Mouse (Mus musculus) intestine, embryonic 14.5 days (tissue): Measurements from ENCODE around the gene Fcgbp. TPM values are rescaled to one million over a fixed set of nuclear protein-coding genes. Genes with fewer than 3 reads are reported as not detected.
A peak's percentile ranks its signal among the peaks of the same experiment; 100 is the strongest.

ENCODE experiments used
- ATAC-seq: fragments of 200-750 bp; cut with Nextera tagmentation; replicated peaks from 2 replicates; pipeline ENCODE4 v1.8.0; 2017; ENCODE audit warnings: low read depth, moderate number of reproducible peaks, moderate TSS enrichment, moderate library complexity; ENCODE audit not compliant: low FRiP score, low TSS enrichment
- DNase-seq: peaks from one replicate; pipeline ENCODE4 v3.0.0-alpha.2; 2018; ENCODE audit warnings: low spot score
- H3K27ac ChIP-seq: fragments of 300-500 bp; sonication (generic); 2 replicates; pipeline ENCODE4 v1.5.1; 2014; ENCODE audit warnings: low read depth, mild to moderate bottlenecking, control low read depth
- H3K27me3 ChIP-seq: fragments of 300-500 bp; sonication (generic); replicated peaks from 2 replicates; pipeline ENCODE4 v1.6.1; 2014; ENCODE audit warnings: low read length, control low read depth; ENCODE audit not compliant: control insufficient read depth, insufficient read depth
- H3K36me3 ChIP-seq: fragments of 300-500 bp; sonication (generic); 2 replicates; pipeline ENCODE4 v1.6.1; 2014; ENCODE audit warnings: low read length, control low read depth; ENCODE audit not compliant: control insufficient read depth, insufficient read depth
- H3K4me1 ChIP-seq: fragments of 300-500 bp; sonication (generic); replicated peaks from 2 replicates; pipeline ENCODE4 v1.6.1; 2014; ENCODE audit warnings: low read length, control low read depth, mixed read lengths; ENCODE audit not compliant: control insufficient read depth, insufficient read depth
- H3K4me2 ChIP-seq: fragments of 300-500 bp; sonication (generic); 2 replicates; pipeline ENCODE4 v1.6.1; 2014; ENCODE audit warnings: low read length
- H3K4me3 ChIP-seq: fragments of 300-500 bp; sonication (generic); 2 replicates; pipeline ENCODE4 v1.5.1; 2014; ENCODE audit warnings: low read depth, low read length, control low read depth, mixed read lengths
- H3K9ac ChIP-seq: fragments of 300-500 bp; sonication (generic); 2 replicates; pipeline ENCODE4 v1.6.1; 2014; ENCODE audit warnings: mild to moderate bottlenecking, low read length
- H3K9me3 ChIP-seq: fragments of 300-500 bp; sonication (generic); 2 replicates; pipeline ENCODE4 v1.6.1; 2016; ENCODE audit warnings: low read length, control low read depth; ENCODE audit not compliant: control insufficient read depth
- WGBS: fragments of 180-500 bp; shearing (Covaris S2); extraction: QIAGEN DNeasy Blood & Tissue Kit; methylation state at CpG from one replicate; pipeline ENCODE4 v1.1.7; 2014; 5-methylcytosine and 5-hydroxymethylcytosine counted together
- polyA plus RNA-seq: library from polyadenylated mRNA; unstranded; fragments of >200 nt; fragmentation: Nextera tagmentation; extraction: Ambion mirVana; gene quantifications from 2 replicates; pipeline ENCODE4 v1.2.1, GENCODE M21; 2014

Fcgbp gene
- 16.0 and 46.1 TPM in 2 replicates for polyA plus RNA-seq

DNA sequence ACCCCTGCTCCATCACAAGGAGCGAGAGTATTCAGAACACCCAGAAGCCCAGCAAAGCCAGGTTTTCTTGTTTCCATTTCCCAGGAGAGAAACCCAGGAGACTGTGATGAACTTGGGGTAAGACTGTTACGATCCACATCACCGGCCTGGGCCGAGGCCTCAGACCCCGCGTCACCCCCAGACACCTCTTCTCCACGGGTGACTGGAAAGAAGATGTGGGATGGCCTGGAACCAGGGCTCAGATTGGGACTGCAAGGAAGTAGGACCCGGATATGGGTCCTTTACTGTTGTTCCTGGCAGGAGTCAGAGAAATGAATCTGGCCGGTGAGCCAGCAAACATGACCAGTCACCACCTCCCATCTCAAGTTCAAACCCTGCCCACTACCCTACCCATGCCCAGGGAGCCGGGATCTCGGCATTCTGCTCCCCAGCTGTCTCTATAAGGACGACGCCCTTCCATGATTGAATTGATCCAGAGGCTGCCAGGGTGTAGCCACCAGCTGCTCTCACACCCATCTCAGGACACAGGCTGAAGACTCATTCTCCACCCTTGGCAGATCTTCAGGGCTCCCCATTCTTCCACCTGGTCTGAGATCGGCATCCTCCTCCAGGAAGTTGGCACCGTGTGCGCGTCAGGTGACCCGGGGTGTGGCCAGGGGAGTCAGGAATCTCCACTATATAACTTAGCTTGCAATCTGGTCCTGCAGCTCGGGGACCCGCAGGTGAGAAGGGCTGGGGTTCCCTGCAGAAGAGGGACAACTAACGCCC, at the start of gene Fcgbp:
Gene Fcgbp, plus strand, starts transcription at position 706 of the 768 bp plus-strand sequence.
- no peaks in the 10 kb centered on the region for H3K4me1 ChIP-seq
- WGBS = 84% methylated on average over 21 of the region's 21 CpGs
- H3K27ac ChIP-seq = no peak within 1 kb of the TSS
- DNase-seq (no peak), ATAC-seq (no peak; the same call in 1 of the 2 replicates)
- no peaks in the 10 kb centered on the region for H3K27me3 ChIP-seq
- H3K36me3 ChIP-seq = no peaks in the 10 kb centered on the region
- no peak within 1 kb of the TSS for H3K4me3 ChIP-seq
- H3K4me2 ChIP-seq = no peak within 1 kb of the TSS
- no peaks in the 10 kb centered on the region for H3K9me3 ChIP-seq
- no peak within 1 kb of the TSS for H3K9ac ChIP-seq

DNA sequence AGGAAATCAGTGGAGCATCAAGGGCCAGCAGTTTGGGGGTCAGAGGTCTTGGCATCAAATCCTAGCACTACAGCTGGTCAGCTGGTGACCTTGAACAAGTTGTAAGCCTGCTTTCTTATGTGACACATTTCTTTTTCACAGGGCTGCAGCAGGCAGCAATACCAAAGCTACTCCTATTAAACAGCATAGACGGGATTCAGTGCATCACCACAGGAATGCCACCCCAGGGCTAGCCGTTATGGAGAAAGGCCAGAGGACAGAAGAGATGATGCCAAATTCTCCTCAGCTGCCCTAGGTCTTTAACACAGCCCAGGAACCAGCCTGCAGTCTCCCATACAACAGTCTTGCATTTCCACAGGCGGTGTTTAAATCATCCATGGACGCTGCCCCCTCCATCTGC, 26.5 kb upstream of the Fcgbp start:
- no peak overlapping the region for H3K9ac ChIP-seq
- peaks cover 82% of the 10 kb centered on the region for H3K36me3 ChIP-seq
- H3K27ac ChIP-seq = no peak overlapping the region
- no peaks in the 10 kb centered on the region for H3K9me3 ChIP-seq
- H3K4me2 ChIP-seq = no peak overlapping the region
- H3K4me1 ChIP-seq = peaks cover 5% of the 10 kb centered on the region; the same call in 1 of the 2 replicates
- H3K4me3 ChIP-seq = no peak overlapping the region
- DNase-seq (no peak), ATAC-seq (no peak)
- no peaks in the 10 kb centered on the region for H3K27me3 ChIP-seq
- WGBS = 89% methylated on average over 4 of the region's 4 CpGs

DNA sequence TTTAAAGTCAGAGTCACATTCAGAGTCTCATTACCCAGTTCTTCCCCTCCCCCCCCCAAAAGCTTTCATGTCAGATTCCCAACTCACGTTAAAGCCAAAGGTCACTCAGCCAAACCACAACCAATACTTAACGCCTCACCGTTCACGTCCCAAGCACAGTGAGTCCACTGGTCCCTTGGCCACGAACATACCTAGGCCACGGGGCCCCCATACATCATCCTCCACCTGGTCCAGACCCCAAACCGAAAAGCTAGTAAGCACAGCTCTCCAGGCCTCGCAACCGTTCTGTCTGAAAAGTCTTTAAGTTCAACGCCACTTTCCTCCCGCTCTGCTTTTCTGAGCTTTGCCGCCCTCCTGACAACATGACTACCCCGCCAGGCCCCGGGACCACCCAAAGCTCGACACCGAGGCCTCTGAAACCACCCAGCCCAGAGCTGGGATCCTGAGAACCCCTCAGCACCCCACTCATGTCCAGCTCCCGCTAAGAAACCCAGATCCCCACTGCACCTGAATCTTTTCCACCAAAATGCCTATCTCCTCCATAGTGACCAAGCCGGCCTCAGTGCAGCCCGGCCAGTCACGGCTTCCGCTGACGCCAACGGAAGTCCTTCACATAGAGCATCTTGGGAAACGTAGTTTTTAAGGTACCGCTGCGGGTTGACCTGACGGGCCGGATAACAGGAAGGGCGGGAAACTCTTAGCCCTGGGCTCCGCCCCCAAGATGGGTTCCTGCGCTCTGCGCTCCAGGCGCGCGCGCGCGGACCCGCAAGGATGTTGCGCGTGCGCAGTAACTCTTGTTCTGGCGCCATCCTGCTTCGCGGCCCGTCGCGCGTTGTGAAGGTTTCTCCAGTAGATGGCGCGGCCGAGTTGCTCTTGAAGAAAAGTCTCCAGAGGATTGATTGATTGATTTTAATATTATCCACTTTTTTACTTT, 21.3 kb upstream of the Fcgbp start, which contains the start of gene Psmc4:
Gene Psmc4, minus strand, starts transcription at position 626 of the 934 bp plus-strand sequence.
- Histone ChIP-seq H3K27me3 (no peaks in the 10 kb centered on the region), H3K27ac (0 out of 2 replicates have a peak within 1 kb of the TSS, but pooled peaks have one; percentile 22), H3K4me1 (peaks cover 13% of the 10 kb centered on the region; the same call in 1 of the 2 replicates), H3K4me3 (peak within 1 kb of the TSS; percentile 85), H3K4me2 (peak within 1 kb of the TSS; percentile 74), H3K36me3 (peaks cover 41% of the 10 kb centered on the region), H3K9me3 (no peaks in the 10 kb centered on the region), H3K9ac (peak within 1 kb of the TSS; percentile 75)
- peak; percentile 94 for DNase-seq
- ATAC-seq = peak; percentile 97
- under 1% methylated on average over 52 of the region's 52 CpGs for WGBS

DNA sequence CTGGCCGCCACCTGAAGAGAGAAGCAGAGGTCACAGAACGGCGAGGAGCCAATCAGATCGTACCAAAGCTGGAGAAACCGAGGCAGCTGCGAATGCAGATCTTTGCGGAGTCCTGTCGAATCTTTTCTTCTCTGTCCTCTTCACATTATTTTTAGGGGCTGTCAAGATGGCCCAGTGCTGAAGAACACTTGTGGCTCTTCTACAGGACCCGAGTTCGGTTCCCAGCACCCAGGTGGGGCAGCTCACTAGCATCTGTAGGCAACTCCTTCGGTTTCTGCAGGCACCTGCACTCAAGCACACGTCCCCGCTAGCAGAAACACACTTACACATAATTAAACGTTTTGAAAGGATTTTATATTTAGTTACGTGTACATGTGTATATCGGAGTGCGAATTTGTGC, 20.5 kb upstream of the Fcgbp start:
- WGBS = 60% methylated on average over 17 of the region's 17 CpGs
- peak overlapping the region; percentile 48 for H3K4me2 ChIP-seq
- H3K27me3 ChIP-seq = no peaks in the 10 kb centered on the region
- H3K4me1 ChIP-seq = peaks cover 13% of the 10 kb centered on the region; the same call in 1 of the 2 replicates
- ATAC-seq (no peak), DNase-seq (peak; percentile 66)
- peaks cover 33% of the 10 kb centered on the region for H3K36me3 ChIP-seq
- H3K9ac ChIP-seq = no peak overlapping the region; the same call in 1 of the 2 replicates
- no peak overlapping the region for H3K27ac ChIP-seq
- H3K9me3 ChIP-seq = no peaks in the 10 kb centered on the region
- H3K4me3 ChIP-seq = peak overlapping the region; percentile 23

DNA sequence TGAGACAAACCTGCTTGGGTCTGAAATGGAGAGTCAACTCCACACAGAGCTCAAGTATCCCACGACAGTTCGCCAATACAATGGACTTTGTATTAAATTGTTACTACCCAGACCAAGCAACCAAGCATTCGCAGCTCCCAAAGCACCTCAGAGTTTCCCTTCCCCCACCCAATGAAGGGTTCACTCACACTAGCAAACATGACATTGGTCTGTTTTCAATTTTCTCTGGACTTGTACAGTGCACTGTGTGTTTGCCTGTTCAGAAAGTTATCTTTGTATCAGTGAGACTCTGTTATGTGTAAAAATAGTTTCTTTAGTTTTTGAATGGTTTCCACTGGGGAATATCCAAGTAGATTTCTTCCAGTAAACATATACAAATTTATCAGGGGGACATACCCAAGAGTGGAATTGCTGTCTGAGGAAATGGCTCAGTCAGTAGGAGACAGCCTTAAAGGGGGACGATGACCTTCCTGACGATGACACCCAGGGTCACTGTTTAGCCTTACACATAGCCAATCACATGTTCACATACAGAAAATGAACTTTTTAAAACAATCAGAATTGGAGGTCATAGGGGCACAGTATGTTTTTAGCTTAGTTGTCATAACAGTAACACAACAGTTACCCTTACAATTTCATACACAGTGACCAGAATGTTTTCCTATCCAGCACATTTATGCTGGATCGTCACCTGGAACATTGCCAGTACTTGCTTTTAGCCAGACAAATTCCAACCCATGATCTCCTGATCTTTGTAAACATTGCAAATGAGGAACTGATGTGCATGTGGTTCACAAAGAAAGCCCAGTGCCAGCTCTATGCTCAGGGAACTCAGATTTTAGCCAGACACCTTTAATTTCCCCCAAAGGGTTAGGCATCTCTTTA, 17.7 kb upstream of the Fcgbp start:
- Histone ChIP-seq H3K9ac (no peak overlapping the region), H3K27me3 (no peaks in the 10 kb centered on the region), H3K4me2 (no peak overlapping the region), H3K36me3 (peaks cover 6% of the 10 kb centered on the region), H3K4me1 (peaks cover 13% of the 10 kb centered on the region; the same call in 1 of the 2 replicates), H3K27ac (peak overlapping the region; percentile 28; the same call in 1 of the 2 replicates), H3K9me3 (no peaks in the 10 kb centered on the region), H3K4me3 (no peak overlapping the region)
- ATAC-seq (no peak), DNase-seq (no peak)
- 76% methylated on average over 6 of the region's 6 CpGs for WGBS

DNA sequence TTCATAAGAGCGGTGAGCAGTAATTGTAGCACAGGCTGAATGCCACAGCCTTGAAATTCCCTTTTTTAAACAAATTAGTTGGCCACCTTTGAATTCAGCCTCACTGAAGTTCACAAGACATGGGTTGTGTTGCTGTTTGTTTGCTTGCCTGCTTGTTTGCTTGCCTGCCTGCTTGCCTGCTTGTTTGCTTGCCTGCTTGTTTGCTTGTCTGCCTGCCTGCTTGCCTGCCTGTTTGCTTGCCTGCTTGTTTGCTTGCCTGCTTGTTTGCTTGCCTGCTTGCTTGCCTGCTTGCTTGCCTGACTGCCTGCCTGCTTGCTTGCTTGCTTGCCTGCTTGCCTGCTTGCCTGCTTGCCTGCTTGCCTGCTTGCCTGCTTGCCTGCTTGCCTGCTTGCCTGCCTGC, 11.1 kb upstream of the Fcgbp start:
- no peaks in the 10 kb centered on the region for H3K36me3 ChIP-seq
- no peaks in the 10 kb centered on the region for H3K27me3 ChIP-seq
- H3K4me2 ChIP-seq = no peak overlapping the region
- H3K9me3 ChIP-seq = 0 out of 2 replicates have a peak, but pooled peaks cover 2% of the 10 kb centered on the region
- H3K4me3 ChIP-seq = no peak overlapping the region
- WGBS = 86% methylated on average over 1 of the region's 1 CpGs
- ATAC-seq (no peak), DNase-seq (no peak)
- no peak overlapping the region for H3K27ac ChIP-seq
- H3K9ac ChIP-seq = no peak overlapping the region
- H3K4me1 ChIP-seq = no peaks in the 10 kb centered on the region

DNA sequence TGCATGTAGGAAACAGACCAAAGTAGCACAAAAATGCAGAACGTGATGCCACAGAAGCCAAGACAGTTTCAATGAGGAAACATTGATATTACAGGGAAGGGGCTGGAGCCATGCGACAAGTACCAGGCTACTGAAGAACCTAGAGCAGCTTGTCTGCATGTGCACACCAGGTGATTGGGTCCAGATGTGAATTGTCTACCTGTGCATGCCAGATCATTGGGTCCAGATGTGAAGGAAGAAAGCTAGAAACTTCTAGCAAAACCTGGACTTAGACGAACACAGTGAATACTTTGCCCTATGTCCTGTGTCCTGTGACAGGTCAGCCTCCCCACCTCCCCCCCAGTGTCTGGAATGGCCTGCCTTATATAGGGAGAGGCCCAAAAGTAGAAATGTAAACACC, 2.4 kb upstream of the Fcgbp start:
- Histone ChIP-seq H3K9me3 (no peaks in the 10 kb centered on the region), H3K27ac (no peak overlapping the region), H3K4me3 (no peak overlapping the region), H3K9ac (no peak overlapping the region), H3K4me1 (no peaks in the 10 kb centered on the region), H3K27me3 (no peaks in the 10 kb centered on the region), H3K36me3 (no peaks in the 10 kb centered on the region), H3K4me2 (no peak overlapping the region)
- no peak for DNase-seq
- ATAC-seq = no peak
- WGBS = 74% methylated on average over 3 of the region's 3 CpGs
